Mouse (Mus musculus) gastrocnemius, adult 2 months (tissue): Measurements from ENCODE around the gene Hist1h2ac. TPM values are rescaled to one million over a fixed set of nuclear protein-coding genes. Genes with fewer than 3 reads are reported as not detected.
"Not testable (repeated sequence)": the region's sequence is repeated elsewhere in the genome, so short reads cannot be mapped to it uniquely, and the experiment has no call there.

Experiments
- DNase-seq: peaks from one replicate; pipeline ENCODE4 v3.0.0; 2022
- H3K27ac ChIP-seq: fragments of 200-600 bp; 2 replicates; pipeline ENCODE4 v1.8.1; 2022; ENCODE audit warnings: mild to moderate bottlenecking
- H3K4me3 ChIP-seq: fragments of 200-600 bp; 2 replicates; pipeline ENCODE4 v1.8.1; 2022; ENCODE audit warnings: mild to moderate bottlenecking, moderate library complexity
- CTCF ChIP-seq: fragments of 200-600 bp; IDR thresholded peaks from 2 replicates; pipeline ENCODE4 v1.8.1; 2022; ENCODE audit warnings: antibody characterized with exemption, mild to moderate bottlenecking, moderate library complexity
- intact Hi-C: fragments of 180-260 bp; cut with DNase I; formaldehyde crosslinking; loops from one replicate; pipeline ENCODE4 v1.15.1; 2025
- total RNA-seq, 2 experiments: library from RNA; stranded (reverse); gene quantifications; 2 replicates each; pipeline ENCODE4 v1.2.3; 2021

Gene Hist1h2ac
- total RNA-seq, 2 experiments from 2014 or later, result 0.84 to 0.92 TPM

DNA sequence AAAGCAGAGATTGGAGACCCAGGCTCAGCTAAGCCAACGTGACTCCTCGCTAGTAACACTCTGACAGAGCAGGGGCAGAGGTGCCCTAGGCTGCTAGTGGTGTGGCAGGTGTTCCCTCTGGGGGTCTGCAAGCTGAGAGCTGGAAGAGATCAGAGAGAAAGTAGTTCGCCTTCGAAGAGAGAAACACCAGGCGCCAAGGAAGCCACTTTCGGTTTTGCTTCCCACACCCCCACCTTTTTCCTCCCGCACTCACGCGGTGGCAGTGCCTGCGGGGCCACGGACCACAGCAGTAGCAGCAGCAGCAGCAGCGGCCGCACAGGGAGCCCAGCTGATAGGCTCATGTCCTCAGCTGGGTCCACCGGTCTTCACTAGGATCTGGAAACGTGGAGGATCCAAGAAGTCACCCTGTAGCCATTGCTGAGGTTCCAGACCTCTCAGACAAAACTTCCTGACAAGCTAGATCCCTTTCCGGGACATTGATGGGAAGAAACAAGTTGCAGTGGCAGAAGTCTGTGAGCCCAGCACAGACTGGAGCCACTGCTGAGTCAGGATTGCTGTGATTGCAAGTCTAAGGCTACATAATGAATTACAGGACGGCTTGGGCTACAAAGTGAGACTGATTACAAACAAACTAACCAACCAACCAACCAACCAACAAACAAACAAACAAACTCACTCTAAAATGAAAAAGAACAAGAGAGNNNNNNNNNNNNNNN is 26.8 kb upstream of the Hist1h2ac start, which contains the start of gene Hfe:
Gene Hfe (minus strand): TSS at position 481 of the 716 bp plus-strand sequence.
- Histone ChIP-seq H3K4me3 (peak within 1 kb of the TSS; percentile 89), H3K27ac (peak within 1 kb of the TSS; percentile 94)
- no peak for TF ChIP-seq CTCF
- intact Hi-C loops, result no loop called here
- DNase-seq, result peak; percentile 80

DNA sequence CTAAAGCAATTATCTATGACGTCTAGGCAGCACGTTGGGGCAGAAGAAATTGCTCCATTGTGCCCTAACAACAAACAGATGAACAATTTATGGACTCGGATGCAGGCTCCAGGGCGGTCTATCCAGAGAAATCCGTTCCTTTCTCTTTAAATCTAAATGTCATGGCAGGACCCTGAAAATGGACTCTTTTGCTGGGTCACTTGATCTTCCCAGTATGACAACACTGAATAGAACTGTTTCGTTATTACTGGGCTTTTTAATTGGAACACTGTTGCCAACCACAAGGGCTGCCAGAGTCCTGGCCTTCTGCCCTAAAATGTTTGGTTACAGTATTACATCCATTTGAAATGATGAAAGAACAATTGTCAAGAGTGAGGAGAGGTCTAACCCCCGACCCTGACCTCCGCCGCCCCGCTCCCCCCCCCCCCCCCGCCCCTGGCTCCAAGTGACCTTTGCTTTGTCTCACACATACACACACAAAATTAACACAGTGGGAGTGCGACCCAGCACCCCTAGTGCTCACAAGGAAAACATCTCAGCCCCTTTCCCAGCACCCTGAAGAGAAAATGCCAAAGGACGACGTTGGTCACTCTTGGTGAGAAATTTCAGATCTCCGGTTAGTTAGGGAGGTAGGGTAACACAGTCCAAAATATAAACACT is 26.1 kb upstream of the Hist1h2ac start:
- intact Hi-C loops, result no loop called here
- TF ChIP-seq CTCF, result no peak
- Histone ChIP-seq H3K27ac (peak overlapping the region; percentile 94), H3K4me3 (peak overlapping the region; percentile 89)
- DNase-seq, result no peak

DNA sequence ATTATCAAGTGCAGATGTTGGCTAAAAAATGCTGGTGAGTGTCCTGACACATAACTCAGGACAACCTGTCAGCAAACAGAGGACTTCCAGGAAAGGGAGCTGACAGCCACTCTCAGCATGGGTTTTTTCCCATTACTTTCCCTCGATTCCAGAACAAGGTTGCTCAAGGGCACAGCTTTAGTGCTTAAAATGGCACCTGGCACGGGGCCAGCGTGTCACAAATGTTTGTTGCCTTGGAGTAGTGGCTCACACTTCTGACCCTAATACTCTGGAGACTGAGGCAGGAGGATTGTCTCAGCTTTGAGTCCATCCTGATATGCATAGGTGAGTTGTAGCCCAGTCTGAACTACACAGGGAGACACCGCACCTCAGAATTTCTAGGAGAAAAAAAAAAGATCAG is 24.9 kb upstream of the Hist1h2ac start:
- intact Hi-C loops, result no loop called here
- Histone ChIP-seq H3K4me3 (no peak overlapping the region), H3K27ac (no peak overlapping the region)
- no peak for DNase-seq
- TF ChIP-seq CTCF, result no peak

DNA sequence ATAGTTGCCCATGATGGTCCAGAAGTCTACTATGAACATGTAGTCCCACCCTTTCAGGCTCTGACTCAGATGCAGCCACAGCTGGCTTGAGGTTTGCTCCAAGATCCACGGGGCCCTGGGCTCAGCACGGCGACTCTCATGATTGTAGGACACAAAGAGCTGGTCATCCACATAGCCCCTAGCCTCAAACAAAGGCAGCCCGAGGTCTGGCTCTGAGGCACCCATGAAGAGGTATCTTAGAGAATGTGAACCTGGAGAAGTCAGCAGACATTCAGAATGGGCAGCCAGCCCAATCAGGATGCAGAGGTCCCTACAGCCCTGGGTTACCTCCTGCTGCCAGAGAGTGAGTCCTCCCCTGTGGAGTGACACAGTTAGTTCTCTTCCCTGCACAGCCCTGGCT is 24.3 kb upstream of the Hist1h2ac start:
- intact Hi-C loops, result no loop called here
- H3K4me3 ChIP-seq, result no peak overlapping the region
- TF ChIP-seq CTCF, result no peak
- H3K27ac ChIP-seq, result no peak overlapping the region
- DNase-seq, result no peak

DNA sequence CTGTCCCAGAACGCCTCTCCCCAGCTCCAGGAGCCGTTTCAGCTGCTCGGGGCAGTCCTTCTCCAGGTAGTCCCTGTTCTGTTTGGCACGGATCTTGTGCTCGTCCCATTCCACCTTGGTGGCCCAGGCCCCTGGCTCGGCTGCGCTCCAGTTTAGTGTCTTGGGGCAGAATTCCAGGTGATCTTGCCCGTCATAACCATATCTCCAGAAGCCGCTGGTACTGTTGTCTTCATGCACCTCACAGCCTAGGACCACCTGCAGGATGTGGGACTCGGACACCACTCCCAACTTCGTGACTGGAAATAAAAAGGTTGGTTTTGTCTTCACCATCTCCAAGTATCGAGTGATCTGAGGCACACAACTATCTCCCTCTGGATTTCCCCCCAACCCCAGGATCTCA is 23.0 kb upstream of the Hist1h2ac start:
- intact Hi-C loops, result no loop called here
- Histone ChIP-seq H3K27ac (no peak overlapping the region; the same call in 1 of the 2 replicates), H3K4me3 (no peak overlapping the region)
- no peak for DNase-seq
- no peak for TF ChIP-seq CTCF

DNA sequence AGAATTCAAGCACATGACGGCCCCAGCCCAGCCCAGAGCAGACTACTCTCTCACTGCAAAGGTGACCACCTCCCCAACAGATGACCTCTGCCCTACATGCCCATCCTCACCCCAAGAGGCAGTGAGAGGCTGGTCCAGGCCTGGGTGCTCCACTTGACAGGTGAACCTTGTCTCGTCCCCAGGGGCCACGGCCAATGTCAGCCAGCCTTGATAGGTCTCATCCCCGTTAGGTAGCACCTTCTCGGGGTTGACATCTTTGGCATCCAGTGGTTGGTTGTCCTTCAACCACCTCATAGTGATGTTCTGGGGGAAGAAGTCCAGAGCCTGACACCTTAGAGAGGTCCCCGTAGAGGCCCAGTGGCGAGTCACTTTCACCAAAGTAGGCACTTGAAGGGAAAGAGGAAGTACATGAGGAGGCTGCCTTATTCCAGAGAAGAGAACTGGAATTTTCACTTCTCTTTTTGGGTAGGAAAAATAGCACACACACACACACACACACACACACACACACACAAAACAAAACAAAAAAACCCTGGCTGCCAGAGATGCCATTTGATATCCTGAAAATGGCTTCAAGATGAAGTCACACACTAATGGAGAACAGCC is 22.1 kb upstream of the Hist1h2ac start:
- no peak overlapping the region for H3K4me3 ChIP-seq

DNA sequence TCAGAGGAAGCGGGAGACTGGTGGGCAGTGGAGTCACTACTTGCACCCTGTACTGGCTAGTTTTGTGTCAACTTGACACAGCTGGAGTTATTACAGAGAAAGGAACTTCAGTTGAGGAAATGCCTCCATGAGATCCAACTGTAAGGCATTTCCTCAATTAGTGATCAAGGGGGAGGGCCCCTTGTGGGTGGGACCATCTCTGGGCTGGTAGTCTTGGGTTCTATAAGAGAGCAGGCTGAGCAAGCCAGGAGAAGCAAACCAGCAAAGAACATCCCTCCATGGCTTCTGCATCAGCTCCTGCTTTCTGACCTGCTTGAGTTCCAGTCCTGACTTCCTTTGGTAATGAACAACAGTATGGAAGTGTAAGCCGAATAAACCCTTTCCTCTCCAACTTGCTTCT is 19.1 kb upstream of the Hist1h2ac start:
- H3K4me3 ChIP-seq, intact Hi-C loops, DNase-seq: not testable (repeated sequence)
- peak overlapping the region; percentile 49; the same call in 1 of the 2 replicates for H3K27ac ChIP-seq

More for the DNA sequence above, 22.1 kb upstream of the Hist1h2ac start:
- no peak overlapping the region for H3K27ac ChIP-seq
- DNase-seq, result no peak
- TF ChIP-seq CTCF, result no peak
- intact Hi-C loops, result no loop called here

DNA sequence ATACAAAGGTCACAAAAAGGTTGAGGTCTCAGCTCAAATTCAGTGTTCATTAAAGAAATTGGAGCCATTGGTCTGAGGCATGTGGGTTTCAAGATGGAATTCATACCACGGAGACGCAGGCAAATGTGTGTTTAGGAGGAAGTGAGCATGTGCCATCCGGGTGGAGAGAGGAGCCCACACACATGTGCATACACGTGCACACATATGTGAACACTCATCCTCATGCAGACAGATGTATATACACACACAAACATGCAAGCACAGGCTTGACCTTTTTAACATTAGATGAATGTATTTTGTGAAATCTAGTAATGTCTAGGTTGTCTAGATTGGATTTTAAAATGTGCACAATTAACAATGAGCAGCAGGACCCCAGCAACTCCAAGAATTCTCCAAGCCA is 18.5 kb upstream of the Hist1h2ac start:
- intact Hi-C loops, result no loop called here
- H3K4me3 ChIP-seq, result no peak overlapping the region
- DNase-seq, result no peak
- H3K27ac ChIP-seq, result no peak overlapping the region; the same call in 1 of the 2 replicates
- no peak for TF ChIP-seq CTCF

DNA sequence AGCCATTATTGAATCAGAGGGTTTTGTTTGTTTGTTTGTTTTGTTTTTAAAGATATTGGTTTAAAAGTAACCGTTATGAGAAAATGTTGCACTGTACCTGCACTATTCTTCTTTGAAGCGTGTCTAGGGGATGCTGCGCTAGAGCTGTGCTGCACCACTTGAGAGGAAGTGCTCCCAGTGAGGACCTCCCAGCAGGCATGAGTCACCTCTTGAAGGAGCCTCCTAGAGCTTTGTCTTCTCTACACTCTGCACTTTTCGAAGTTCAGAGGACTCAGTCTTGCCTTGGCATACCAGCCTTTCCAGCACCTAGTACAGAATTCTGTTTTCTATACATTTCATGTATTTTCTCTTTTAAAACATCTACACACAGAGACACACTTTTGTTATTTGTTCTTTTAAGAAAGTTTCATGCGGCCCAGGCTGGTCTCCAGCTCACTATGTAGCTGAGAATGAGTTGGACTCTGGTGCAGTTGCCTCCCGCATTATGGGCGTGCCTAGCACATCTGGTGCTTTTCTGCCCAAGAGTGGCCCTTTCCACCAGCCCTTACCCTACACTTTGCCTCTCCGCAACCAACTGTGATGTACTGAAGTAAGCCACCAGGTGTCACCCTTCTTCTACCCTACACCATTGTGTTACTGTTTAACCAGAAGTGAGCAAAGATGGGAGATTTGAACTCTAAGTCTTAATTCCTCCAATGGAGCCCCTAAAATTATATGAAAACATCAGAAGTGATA is 17.2 kb upstream of the Hist1h2ac start:
- DNase-seq, result peak; percentile 70
- H3K4me3 ChIP-seq, result no peak overlapping the region
- TF ChIP-seq CTCF, result peak; percentile 94
- no peak overlapping the region for H3K27ac ChIP-seq
- intact Hi-C loops, result loop anchor here (1.0 kb wide), 1 partner anchor 31 kb away; no protein-coding TSS in a partner anchor

DNA sequence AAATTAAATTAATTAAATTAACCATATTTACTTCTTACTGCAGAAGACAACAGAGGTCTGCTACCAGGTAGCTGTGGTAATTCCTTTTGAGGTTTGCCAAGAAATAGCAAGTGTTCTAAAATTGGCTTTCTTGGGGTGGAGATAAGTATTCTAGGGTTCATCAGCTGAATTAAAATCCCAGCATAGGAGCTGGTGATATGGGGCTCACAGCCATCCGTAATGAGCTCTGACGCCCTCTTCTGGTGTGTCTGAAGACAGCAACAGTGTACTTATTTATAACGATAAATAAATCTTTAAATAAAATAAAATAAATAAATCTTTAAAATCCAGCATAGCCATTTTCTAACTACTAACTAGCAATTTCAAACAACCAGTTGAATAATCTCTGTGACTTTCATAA is 16.0 kb upstream of the Hist1h2ac start:
- no peak overlapping the region for H3K27ac ChIP-seq
- TF ChIP-seq CTCF, result peak; percentile 6; the same call in 1 of the 2 replicates
- H3K4me3 ChIP-seq, result no peak overlapping the region
- no peak for DNase-seq
- intact Hi-C loops, result loop anchor here (5.0 kb wide), 2 partner anchors 77 to 117 kb away; partner anchors contain the start of genes Hist1h1e, Hist1h2be and Hist1h4d

DNA sequence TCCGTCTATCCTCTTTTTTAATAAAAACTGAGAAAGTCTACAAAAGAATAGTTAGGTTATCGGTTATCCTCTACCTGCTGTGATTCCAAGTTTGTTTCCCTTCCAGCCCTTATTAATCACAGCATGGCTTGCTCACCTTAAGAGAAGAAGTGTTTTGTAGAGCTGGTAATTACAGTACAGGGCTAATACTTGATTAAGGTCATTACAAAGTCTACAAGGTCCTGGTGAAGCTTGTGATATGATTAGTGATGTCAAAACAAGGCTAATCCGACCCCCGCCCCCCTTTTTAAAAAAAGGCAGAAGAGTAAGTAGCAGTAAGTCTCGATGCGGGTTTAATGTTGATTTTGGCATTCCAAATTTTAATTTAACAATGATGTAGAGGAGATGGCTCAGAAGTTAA is 15.2 kb upstream of the Hist1h2ac start:
- intact Hi-C loops, result loop anchor here (5.0 kb wide), 2 partner anchors 77 to 117 kb away; partner anchors contain the start of genes Hist1h1e, Hist1h2be and Hist1h4d
- DNase-seq, result no peak
- no peak for TF ChIP-seq CTCF
- peak overlapping the region; percentile 78; the same call in 1 of the 2 replicates for H3K4me3 ChIP-seq
- H3K27ac ChIP-seq, result peak overlapping the region; percentile 80

DNA sequence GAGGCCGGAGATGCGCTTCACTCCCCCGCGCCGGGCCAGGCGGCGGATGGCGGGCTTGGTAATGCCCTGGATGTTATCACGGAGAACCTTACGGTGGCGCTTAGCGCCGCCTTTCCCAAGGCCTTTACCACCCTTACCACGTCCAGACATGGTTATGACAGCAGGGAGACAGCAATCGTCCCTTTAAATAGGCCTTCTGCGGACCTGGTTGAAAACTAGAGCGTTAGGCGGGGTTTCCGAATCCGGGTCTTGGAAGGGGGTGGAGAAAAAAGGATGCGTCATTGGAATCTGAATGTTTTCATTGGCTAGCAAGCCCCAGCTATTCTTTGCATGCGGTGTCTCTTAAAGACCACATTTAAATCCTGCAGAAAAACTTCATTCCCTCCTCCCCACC is 14.5 kb upstream of the Hist1h2ac start, which contains the start of gene Hist1h4c:
Gene Hist1h4c (minus strand): TSS at position 155 of the 394 bp plus-strand sequence.
- intact Hi-C loops, result loop anchor here (5.0 kb wide), 2 partner anchors 76 to 116 kb away; partner anchors contain the start of genes Hist1h1e, Hist1h2be and Hist1h4d
- H3K27ac ChIP-seq, result peak within 1 kb of the TSS; percentile 80
- peak; percentile 14; the same call in 1 of the 2 replicates for TF ChIP-seq CTCF
- DNase-seq, result peak; percentile 97
- peak within 1 kb of the TSS; percentile 78 for H3K4me3 ChIP-seq
